Mouse (Mus musculus) limb, embryonic 12.5 days (tissue): Measurements from ENCODE around the gene Rrp9. TPM values are rescaled to one million over a fixed set of nuclear protein-coding genes. Genes with fewer than 3 reads are reported as not detected.

Source experiments
- ATAC-seq: fragments of 200-750 bp; cut with Nextera tagmentation; 2 replicates; pipeline ENCODE4 v1.8.0; 2017; ENCODE audit warnings: low read depth, moderate TSS enrichment; ENCODE audit not compliant: insufficient number of reproducible peaks, insufficient read depth, low FRiP score, low TSS enrichment
- H3K27ac ChIP-seq: fragments of 300-500 bp; sonication (generic); 2 replicates; pipeline ENCODE4 v1.5.1; 2016; ENCODE audit warnings: mild to moderate bottlenecking, moderate library complexity
- H3K27me3 ChIP-seq: fragments of 300-500 bp; sonication (generic); 2 replicates; pipeline ENCODE4 v1.6.1; 2016; ENCODE audit warnings: mild to moderate bottlenecking, moderate library complexity
- H3K36me3 ChIP-seq: fragments of 300-500 bp; sonication (generic); 2 replicates; pipeline ENCODE4 v1.6.1; 2016; ENCODE audit warnings: mild to moderate bottlenecking, moderate library complexity
- H3K4me1 ChIP-seq: fragments of 300-500 bp; sonication (generic); replicated peaks from 2 replicates; pipeline ENCODE4 v1.6.1; 2016
- H3K4me2 ChIP-seq: fragments of 300-500 bp; sonication (generic); 2 replicates; pipeline ENCODE4 v1.6.1; 2016; ENCODE audit warnings: mild to moderate bottlenecking, moderate library complexity
- H3K4me3 ChIP-seq: fragments of 300-500 bp; sonication (generic); replicated peaks from 2 replicates; pipeline ENCODE4 v1.5.1; 2016; ENCODE audit warnings: mild to moderate bottlenecking
- H3K9ac ChIP-seq: fragments of 300-500 bp; sonication (generic); replicated peaks from 2 replicates; pipeline ENCODE4 v1.6.1; 2016; ENCODE audit warnings: mild to moderate bottlenecking, moderate library complexity
- H3K9me3 ChIP-seq: fragments of 300-500 bp; sonication (generic); 2 replicates; pipeline ENCODE4 v1.6.1; 2016; ENCODE audit warnings: mild to moderate bottlenecking, moderate library complexity
- WGBS: fragments of 180-500 bp; shearing (Covaris S2); methylation state at CpG from one replicate; pipeline ENCODE4 v1.1.7; 2016; 5-methylcytosine and 5-hydroxymethylcytosine counted together
- polyA plus RNA-seq: library from polyadenylated mRNA; unstranded; fragments of >200 nt; fragmentation: Nextera tagmentation; extraction: Ambion mirVana; gene quantifications from 2 replicates; pipeline ENCODE4 v1.2.1, GENCODE M21; 2016

Rrp9 gene
- polyA plus RNA-seq: 59.0 and 61.1 TPM in 2 replicates

DNA sequence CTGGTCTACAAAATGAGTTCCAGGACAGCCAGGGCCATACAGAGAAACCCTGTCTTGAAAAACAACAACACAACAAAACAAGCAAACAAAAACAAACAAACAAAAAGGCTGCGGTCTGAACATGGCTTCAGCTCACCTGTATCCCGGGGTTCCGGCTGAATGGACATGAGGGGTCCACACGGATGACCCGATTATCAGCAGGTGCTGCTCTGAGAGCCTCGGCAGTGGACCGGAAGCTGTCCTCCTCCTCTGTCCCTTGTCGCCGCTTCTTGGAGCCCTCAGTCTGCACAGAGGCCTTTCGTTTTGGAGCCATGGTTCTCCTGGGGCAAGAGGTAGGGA is at the start of gene Rrp9:
Rrp9 (plus strand) TSS at position 301 of the 339 bp plus-strand sequence.
- Histone ChIP-seq H3K27ac (peak within 1 kb of the TSS; percentile 60), H3K27me3 (no peaks in the 10 kb centered on the region; the same call in 1 of the 2 replicates), H3K4me3 (0 out of 2 replicates have a peak within 1 kb of the TSS, but pooled peaks have one; percentile 13), H3K9me3 (no peaks in the 10 kb centered on the region), H3K9ac (peak within 1 kb of the TSS; percentile 42), H3K4me2 (peak within 1 kb of the TSS; percentile 46), H3K4me1 (peaks cover 43% of the 10 kb centered on the region), H3K36me3 (peaks cover 15% of the 10 kb centered on the region)
- no peak for ATAC-seq
- WGBS: 92% methylated on average over 10 of the region's 10 CpGs

- H3K4me2 ChIP-seq: peak overlapping the region; percentile 84
- H3K9me3 ChIP-seq: no peaks in the 10 kb centered on the region
- peaks cover 33% of the 10 kb centered on the region for H3K36me3 ChIP-seq
- peak overlapping the region; percentile 97 for H3K9ac ChIP-seq
- H3K27me3 ChIP-seq: no peaks in the 10 kb centered on the region
- no peak; the same call in 1 of the 2 replicates for ATAC-seq
- H3K4me1 ChIP-seq: peaks cover 12% of the 10 kb centered on the region
- peak overlapping the region; percentile 89 for H3K4me3 ChIP-seq
- peak overlapping the region; percentile 96 for H3K27ac ChIP-seq
- WGBS: 27% methylated on average over 11 of the region's 11 CpGs
Observed at GRCm38 (mm10) chr9:106428719-106429220, 47.0 kb upstream of the Rrp9 start.

DNA sequence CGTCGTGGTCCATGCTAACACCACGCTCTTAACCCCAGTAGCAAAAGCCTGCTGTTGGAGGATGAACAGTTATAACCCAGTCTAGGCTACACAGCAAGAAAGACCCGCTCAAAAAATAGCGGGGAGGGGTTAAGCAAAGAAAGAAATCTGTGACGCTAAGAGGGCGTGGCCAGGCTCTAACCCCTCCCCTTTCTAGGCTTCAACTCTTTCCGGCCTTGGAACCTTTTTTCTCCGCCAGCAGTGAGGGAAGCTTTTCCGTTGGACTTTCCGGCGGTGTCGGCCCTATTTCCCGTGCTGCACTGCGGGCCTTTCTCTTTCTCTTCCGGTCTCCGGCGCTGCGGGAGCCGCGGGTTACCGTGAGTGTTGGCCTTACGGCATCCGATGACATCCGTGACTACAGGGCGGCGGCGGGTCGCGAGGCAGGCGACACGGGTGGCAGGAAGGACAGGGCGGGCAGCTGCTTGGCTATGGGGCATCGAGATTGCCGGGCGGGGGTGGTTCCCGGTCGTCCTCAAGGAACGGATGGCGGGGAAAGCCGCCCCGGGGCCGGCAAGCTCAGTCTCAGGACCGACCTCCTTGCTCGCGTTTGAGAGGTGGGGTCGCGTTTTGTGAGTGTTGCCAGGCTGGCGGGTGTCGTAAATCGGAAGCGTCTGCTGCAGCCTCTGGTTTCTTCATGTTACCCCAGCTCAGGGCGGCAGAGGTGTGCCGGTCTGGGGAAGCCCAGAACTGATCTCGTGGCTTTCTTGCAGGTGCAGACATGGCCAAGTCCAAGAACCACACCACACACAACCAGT is 46.3 kb upstream of the Rrp9 start, which contains the start of gene Rpl29:
Rpl29 (plus strand) TSS at position 234 of the 794 bp plus-strand sequence.
- H3K9ac ChIP-seq: peak within 1 kb of the TSS; percentile 97
- peaks cover 12% of the 10 kb centered on the region for H3K4me1 ChIP-seq
- peak within 1 kb of the TSS; percentile 84 for H3K4me2 ChIP-seq
- peak; percentile 87 for ATAC-seq
- H3K27me3 ChIP-seq: no peaks in the 10 kb centered on the region
- H3K9me3 ChIP-seq: no peaks in the 10 kb centered on the region
- peak within 1 kb of the TSS; percentile 89 for H3K4me3 ChIP-seq
- WGBS: under 1% methylated on average over 55 of the region's 55 CpGs
- peaks cover 39% of the 10 kb centered on the region for H3K36me3 ChIP-seq
- peak within 1 kb of the TSS; percentile 96 for H3K27ac ChIP-seq

GRCm38 (mm10) chr9:106430015-106430264 is 45.8 kb upstream of the Rrp9 start:
- H3K9ac ChIP-seq: peak overlapping the region; percentile 97
- 2% methylated on average over 4 of the region's 4 CpGs for WGBS
- H3K36me3 ChIP-seq: peaks cover 44% of the 10 kb centered on the region
- no peak for ATAC-seq
- peak overlapping the region; percentile 96 for H3K27ac ChIP-seq
- H3K9me3 ChIP-seq: no peaks in the 10 kb centered on the region
- peak overlapping the region; percentile 84 for H3K4me2 ChIP-seq
- peak overlapping the region; percentile 89 for H3K4me3 ChIP-seq
- peaks cover 12% of the 10 kb centered on the region for H3K4me1 ChIP-seq
- no peaks in the 10 kb centered on the region for H3K27me3 ChIP-seq

DNA sequence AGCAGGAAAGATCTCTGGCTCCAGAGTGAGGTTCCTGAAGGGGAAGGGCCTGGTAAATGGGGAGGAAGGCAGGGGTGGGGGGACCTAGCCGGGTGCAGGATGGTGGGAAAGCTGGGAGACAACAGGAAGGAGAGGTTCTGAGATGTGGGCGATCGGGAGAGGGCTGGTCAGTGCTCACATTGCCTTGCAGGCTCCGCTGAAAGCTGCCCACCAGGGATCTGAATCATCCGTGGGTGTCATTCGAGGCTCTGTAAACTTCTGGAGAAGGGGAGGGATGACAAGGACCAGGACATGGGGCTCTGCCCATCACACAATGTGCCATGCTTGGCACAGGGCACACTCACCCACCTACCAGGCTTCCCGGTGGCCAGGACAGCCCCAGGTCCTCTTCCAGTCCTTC is 42.4 kb upstream of the Rrp9 start:
- H3K4me3 ChIP-seq: no peak overlapping the region
- H3K27me3 ChIP-seq: no peaks in the 10 kb centered on the region
- no peaks in the 10 kb centered on the region for H3K9me3 ChIP-seq
- no peak overlapping the region for H3K27ac ChIP-seq
- no peak for ATAC-seq
- no peak overlapping the region for H3K4me2 ChIP-seq
- peaks cover 18% of the 10 kb centered on the region for H3K4me1 ChIP-seq
- peaks cover 45% of the 10 kb centered on the region for H3K36me3 ChIP-seq
- H3K9ac ChIP-seq: no peak overlapping the region
- 76% methylated on average over 7 of the region's 7 CpGs for WGBS

DNA sequence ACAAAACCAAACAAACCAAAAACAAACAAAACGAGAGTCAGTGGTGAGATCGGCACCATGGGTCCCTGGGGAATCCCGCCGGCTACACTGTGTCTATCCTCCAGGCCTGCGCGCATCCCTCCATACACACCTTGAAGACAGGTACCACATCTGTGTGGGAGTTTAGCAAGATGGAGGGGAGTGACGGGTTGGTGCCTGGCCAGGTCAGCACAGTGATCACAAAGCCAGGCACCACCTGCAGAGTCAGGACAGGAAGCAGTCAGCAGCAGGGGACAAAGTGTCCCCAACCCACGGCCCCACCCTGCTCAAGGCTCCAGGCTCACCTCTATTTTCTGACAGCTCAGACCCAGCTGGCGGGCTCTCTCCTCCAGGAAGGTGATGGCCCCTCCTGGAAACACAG is 39.2 kb upstream of the Rrp9 start:
- Histone ChIP-seq H3K9me3 (no peaks in the 10 kb centered on the region), H3K36me3 (peaks cover 41% of the 10 kb centered on the region), H3K4me3 (no peak overlapping the region), H3K4me2 (no peak overlapping the region), H3K4me1 (peaks cover 17% of the 10 kb centered on the region), H3K27ac (no peak overlapping the region), H3K27me3 (no peaks in the 10 kb centered on the region), H3K9ac (no peak overlapping the region)
- WGBS: 80% methylated on average over 9 of the region's 9 CpGs
- no peak for ATAC-seq

GRCm38 (mm10) chr9:106442680-106443079 is 33.1 kb upstream of the Rrp9 start:
- no peak for ATAC-seq
- peaks cover 10% of the 10 kb centered on the region; the same call in 1 of the 2 replicates for H3K36me3 ChIP-seq
- no peak overlapping the region for H3K27ac ChIP-seq
- no peak overlapping the region for H3K4me3 ChIP-seq
- H3K27me3 ChIP-seq: no peaks in the 10 kb centered on the region
- H3K9ac ChIP-seq: no peak overlapping the region; the same call in 1 of the 2 replicates
- no peaks in the 10 kb centered on the region for H3K9me3 ChIP-seq
- WGBS: 77% methylated on average over 5 of the region's 5 CpGs
- H3K4me1 ChIP-seq: peaks cover 21% of the 10 kb centered on the region
- no peak overlapping the region for H3K4me2 ChIP-seq

- H3K4me3 ChIP-seq: no peak overlapping the region
- no peaks in the 10 kb centered on the region for H3K27me3 ChIP-seq
- no peak overlapping the region for H3K4me2 ChIP-seq
- no peak for ATAC-seq
- H3K9ac ChIP-seq: no peak overlapping the region
- no peak overlapping the region for H3K27ac ChIP-seq
- peaks cover 8% of the 10 kb centered on the region; the same call in 1 of the 2 replicates for H3K36me3 ChIP-seq
- no peaks in the 10 kb centered on the region for H3K9me3 ChIP-seq
- WGBS: 77% methylated on average over 4 of the region's 4 CpGs
- peaks cover 28% of the 10 kb centered on the region for H3K4me1 ChIP-seq
Observed at GRCm38 (mm10) chr9:106444836-106445235, 30.9 kb upstream of the Rrp9 start.

- no peaks in the 10 kb centered on the region for H3K9me3 ChIP-seq
- peak within 1 kb of the TSS; percentile 79 for H3K27ac ChIP-seq
- H3K4me2 ChIP-seq: peak within 1 kb of the TSS; percentile 84
- peak within 1 kb of the TSS; percentile 58 for H3K4me3 ChIP-seq
- no peaks in the 10 kb centered on the region for H3K27me3 ChIP-seq
- peaks cover 52% of the 10 kb centered on the region for H3K4me1 ChIP-seq
- peak; percentile 82 for ATAC-seq
- H3K9ac ChIP-seq: peak within 1 kb of the TSS; percentile 70
- 1% methylated on average over 24 of the region's 24 CpGs for WGBS
- no peaks in the 10 kb centered on the region for H3K36me3 ChIP-seq
Observed at GRCm38 (mm10) chr9:106447348-106447747, 28.4 kb upstream of the Rrp9 start, which contains the start of the genes Abhd14b and Abhd14a. Abhd14b (plus strand) TSS chr9:106447459. Abhd14a (minus strand) TSS chr9:106447678.

DNA sequence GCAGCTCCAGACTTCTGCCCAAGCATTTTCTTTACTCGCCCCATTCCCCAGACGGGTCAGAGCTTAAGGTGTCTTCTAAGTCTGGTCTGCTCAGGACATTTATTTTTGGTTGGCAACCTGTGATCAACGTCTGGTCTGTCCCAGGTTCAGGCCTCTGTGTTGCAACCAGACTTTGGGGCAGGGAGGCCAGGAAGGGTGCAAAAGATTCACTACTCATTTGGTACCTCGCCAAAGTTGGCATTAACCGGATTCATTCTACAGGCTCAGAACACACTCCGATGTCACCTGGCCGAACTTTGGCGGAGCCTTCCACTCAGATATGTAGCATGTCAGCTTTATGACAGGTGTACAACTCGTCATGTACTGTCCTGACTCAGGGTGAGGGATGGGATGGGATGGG is 27.8 kb upstream of the Rrp9 start:
- WGBS: 39% methylated on average over 9 of the region's 9 CpGs
- Histone ChIP-seq H3K9ac (0 out of 2 replicates have a peak overlapping the region, but pooled peaks have one; percentile 18), H3K4me3 (peak overlapping the region; percentile 58), H3K36me3 (no peaks in the 10 kb centered on the region), H3K9me3 (no peaks in the 10 kb centered on the region), H3K27ac (peak overlapping the region; percentile 79), H3K4me2 (peak overlapping the region; percentile 84), H3K27me3 (no peaks in the 10 kb centered on the region), H3K4me1 (peaks cover 58% of the 10 kb centered on the region)
- peak; percentile 19; the same call in 1 of the 2 replicates for ATAC-seq

GRCm38 (mm10) chr9:106448498-106449031 is 27.2 kb upstream of the Rrp9 start:
- H3K4me2 ChIP-seq: peak overlapping the region; percentile 84
- H3K9me3 ChIP-seq: no peaks in the 10 kb centered on the region
- H3K4me1 ChIP-seq: peaks cover 63% of the 10 kb centered on the region
- peak; percentile 23; the same call in 1 of the 2 replicates for ATAC-seq
- peak overlapping the region; percentile 63 for H3K9ac ChIP-seq
- H3K4me3 ChIP-seq: peak overlapping the region; percentile 47
- H3K36me3 ChIP-seq: no peaks in the 10 kb centered on the region
- no peaks in the 10 kb centered on the region for H3K27me3 ChIP-seq
- WGBS: 2% methylated on average over 23 of the region's 23 CpGs
- 0 out of 2 replicates have a peak overlapping the region, but pooled peaks have one; percentile 51 for H3K27ac ChIP-seq
